Mouse (Mus musculus) CD4-positive, CD25-positive, alpha-beta regulatory T cell, adult 4 months (primary cell): ENCODE measurements around the gene 1700016D06Rik. TPM values are rescaled to one million over a fixed set of nuclear protein-coding genes. Genes with fewer than 3 reads are reported as not detected.
"Not testable (repeated sequence)": the region's sequence is repeated elsewhere in the genome, so short reads cannot be mapped to it uniquely, and the experiment has no call there.

ENCODE experiments used
- ATAC-seq: one replicate; pipeline ENCODE4 v1.8.0; 2017
- polyA plus RNA-seq, 2 experiments: library from polyadenylated mRNA; unstranded; fragments of 100-300 nt; shearing (Covaris generic); gene quantifications; one replicate each; pipeline ENCODE4 v1.2.1; 2017

Gene 1700016D06Rik
- polyA plus RNA-seq, 2 experiments from 2014 or later: 0.51 to 0.54 TPM

DNA sequence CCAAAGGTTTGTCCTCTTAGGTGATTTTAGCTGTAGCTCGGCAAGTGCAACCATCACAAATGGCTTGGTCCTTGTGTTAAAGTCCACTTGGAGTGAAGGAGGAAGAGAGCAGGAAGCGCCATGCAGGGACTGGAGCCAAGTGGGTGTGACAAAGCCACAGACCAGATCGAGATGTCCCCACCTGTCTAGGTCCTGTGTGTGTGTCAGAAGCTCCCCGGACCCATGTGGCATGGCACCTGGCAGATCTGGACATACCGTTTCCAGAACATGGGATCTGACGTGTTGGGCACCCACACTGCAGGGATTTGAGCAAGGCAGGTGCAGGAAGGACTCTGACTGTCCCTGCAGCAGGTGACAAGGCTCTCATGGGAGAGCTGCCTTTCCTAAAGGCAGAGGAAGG, 565 bp upstream of the 1700016D06Rik start:
- no peak for ATAC-seq

DNA sequence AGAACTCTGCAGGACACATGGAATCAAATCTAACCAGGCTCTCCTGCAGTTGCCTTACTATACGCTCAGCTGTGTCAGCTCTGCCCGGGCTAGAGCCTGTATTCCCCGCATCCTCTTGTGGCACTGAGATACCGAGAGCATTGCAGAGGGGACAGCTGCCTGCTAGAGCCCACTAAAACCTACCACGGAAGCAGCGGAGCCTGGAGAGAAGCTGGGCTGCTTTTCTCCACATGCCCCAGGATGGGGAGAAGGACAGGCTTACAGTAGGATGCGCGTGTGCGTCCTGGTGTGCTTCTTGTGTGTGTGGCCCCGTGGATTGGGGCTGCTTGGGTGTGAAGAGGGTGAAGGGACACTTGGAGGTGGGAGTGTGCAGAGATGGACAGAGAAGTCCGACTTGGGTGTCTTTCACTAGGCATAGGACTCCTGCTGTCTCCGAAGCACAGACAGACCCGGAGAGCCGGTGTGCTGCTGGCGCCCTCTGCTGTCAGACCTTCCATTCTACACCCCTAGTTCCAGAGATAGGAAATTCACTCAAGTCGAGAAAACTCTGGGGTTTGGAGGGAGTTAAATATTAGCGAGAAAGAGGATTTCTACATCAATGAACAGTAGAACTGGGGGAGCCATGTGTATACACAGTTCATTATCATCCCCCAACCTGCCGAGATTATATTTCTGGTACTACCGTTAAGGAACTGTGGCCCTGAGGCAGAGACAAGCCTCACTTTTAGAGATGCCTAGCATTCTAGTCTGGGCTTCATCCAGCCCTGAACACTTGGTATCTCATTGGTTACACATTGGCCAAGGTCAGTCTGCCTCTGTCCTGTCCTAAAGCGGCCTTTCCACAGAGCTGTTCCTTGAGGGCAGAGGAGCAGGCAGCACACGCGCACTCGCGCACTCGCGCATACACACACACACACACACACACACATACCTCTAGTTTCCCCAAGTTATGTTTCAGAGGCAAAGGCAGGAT, 517 bp downstream of the 1700016D06Rik start:
- peak; percentile 49 for ATAC-seq

DNA sequence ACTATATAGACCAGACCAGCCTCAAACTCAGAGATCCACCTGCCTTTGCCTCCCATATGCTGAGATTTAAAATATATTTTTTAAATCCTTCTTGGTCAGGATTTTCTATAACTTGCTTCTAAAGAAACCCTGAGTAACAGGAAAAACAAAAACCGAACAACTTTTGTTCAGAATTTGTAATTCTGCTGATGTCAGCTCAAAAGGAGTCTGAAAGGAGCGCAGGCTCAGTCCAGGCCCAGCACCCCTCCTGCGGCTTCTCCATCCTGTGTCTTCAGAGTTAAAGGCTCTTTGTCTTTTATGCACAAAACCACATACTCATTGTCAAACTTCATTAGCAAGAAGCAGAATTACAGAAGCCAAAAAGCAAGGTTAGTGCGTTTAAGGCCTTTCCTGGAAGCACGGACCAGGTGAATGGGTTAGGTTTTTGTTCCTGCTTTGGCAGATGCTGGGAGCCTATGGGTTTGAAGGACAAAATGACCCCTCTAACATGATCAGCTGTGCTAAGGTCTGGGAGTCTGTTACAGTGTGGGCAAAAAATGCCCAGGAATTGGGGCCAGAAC, 1.3 kb downstream of the 1700016D06Rik start:
- ATAC-seq: no peak

DNA sequence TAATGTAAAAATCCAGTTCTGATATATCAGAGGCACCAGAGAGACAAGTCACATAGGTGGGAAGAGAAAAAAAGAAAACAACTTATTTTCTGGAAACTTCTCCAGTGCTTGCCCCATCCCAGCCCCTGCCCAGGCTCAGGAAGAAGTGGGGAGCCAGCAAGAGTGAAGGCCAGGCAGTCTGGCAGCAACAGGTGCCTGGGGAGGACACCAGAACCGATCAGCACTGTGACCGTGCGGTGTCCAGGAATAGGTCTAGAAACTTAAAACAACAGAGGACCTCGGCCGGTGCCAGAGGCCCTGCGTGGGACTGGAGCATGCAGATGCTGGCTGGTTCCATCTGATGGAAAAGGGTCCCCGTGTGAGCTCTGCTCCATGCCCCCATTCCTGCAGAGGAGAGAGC, 3.4 kb downstream of the 1700016D06Rik start:
- ATAC-seq: no peak

- ATAC-seq: no peak
These were observed 4.7 kb downstream of the 1700016D06Rik start for GRCm38 (mm10) chr8:11696176-11696575.

DNA sequence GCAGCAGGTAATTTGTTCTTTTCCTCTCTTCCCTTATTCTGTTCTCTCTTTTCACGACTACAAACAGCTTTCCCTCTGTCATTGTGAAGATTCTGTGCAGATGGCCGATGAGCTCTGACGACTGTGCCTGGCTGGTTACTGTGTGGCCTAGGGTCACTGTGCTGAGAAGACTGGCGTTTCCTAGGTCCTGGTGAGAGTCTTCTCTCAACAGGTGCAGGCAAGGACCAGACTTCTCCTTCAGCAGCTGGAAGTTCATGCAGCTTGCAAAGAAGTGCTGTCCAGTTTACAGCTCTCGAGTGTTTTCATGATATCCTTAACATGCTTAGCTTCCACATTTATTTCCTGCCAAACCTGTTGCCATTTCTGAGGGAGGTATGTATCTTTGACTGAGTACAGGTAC, 6.9 kb downstream of the 1700016D06Rik start:
- ATAC-seq: no peak

DNA sequence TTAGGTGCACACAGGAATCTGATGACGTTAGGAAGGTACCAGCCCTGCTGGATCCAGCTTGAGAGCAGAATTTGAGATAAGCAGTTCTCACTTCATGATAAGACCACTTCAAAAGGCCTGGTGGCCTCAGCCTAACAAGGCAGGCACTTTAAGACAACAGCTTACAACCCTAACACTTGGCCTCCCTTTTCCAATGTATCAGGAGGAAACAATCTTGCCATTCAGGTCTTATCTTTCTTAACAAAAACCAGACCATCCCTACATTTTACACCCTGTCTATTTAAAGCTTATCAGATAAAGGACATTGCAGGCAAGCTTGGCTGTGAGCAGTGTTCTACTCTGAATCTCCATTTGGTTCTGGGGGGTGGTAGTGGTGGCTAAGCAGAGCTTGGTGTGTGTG, 8.4 kb downstream of the 1700016D06Rik start:
- ATAC-seq: no peak

GRCm38 (mm10) chr8:11691761-11692160, 9.1 kb downstream of the 1700016D06Rik start:
- no peak for ATAC-seq

DNA sequence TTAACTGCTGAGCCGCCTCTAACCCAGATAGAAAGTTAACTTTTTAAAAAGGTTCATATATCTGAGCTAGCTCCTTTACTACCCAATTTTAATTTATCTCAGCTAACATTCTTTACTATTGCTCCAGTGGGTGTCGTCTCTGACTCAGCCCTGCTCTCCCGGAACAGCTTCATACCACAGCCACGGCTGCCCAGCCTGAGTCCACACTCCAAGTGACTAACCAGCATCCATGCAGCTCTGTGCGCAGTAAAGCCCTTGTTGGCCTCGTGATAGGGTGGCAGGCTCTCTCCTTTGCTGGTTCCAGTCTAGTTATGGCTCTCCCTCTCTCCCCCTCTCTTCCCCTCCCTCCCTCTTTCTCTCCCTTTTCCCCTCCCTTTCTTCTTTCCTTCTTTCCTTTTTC, 9.6 kb downstream of the 1700016D06Rik start:
- ATAC-seq: no peak

DNA sequence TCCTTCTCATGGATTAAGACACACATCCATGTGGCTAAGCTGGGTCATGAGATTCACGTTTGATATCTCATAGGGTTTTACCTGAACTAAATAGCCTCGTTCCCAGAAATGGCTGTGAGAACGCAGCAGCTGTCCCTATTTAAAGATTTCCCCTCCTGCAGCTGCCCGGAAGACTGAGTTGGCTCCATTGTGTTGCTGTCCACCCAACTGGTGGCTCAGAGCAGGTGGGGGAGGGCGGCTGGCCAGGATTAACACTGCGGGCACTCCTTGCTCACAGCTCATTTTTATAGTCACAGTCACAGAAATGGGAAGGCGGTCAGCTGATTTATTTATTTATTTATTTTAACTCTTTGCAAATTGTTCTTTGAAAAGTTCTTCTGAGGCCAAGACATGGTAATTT, 10.9 kb downstream of the 1700016D06Rik start:
- ATAC-seq: no peak

GRCm38 (mm10) chr8:11687251-11687650, 13.6 kb downstream of the 1700016D06Rik start:
- no peak for ATAC-seq

DNA sequence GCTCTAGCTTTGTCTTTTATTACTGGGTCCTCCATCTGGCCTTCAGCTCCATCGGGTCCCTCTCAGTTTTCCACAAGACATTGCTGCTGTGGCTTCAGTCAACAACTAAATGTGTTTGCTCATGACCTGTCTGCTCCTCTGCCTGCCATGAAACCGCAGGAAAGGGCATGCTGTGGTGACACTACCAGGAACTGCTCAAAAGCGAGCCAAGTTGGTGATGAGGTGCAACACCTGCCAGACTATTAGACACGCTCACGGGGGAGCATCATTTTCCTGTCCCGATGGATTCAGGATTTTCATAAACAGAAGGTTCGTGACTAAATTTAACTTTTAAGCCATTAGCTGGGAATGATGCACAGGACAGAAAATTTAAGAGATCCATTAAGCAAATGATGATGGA, 16.3 kb downstream of the 1700016D06Rik start:
- no peak for ATAC-seq

DNA sequence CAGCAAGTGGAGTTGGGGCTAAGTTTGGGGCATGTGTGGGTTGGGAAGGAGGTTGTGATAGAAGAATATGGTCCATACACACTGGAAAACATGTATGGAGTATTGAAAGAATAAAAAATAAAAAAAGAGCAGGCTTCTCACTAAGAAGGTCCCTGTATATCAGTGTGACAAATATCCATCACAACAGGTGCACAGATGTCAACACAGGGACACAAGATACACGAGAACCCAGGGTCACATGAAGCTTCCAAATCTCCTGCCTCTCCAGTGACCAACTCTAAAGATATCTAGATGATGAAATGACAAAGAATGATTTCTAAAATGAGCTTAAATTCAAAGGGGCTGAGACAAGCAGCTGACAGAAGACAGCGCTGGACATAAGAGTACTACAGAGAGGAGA, 32.6 kb downstream of the 1700016D06Rik start:
- no peak for ATAC-seq

DNA sequence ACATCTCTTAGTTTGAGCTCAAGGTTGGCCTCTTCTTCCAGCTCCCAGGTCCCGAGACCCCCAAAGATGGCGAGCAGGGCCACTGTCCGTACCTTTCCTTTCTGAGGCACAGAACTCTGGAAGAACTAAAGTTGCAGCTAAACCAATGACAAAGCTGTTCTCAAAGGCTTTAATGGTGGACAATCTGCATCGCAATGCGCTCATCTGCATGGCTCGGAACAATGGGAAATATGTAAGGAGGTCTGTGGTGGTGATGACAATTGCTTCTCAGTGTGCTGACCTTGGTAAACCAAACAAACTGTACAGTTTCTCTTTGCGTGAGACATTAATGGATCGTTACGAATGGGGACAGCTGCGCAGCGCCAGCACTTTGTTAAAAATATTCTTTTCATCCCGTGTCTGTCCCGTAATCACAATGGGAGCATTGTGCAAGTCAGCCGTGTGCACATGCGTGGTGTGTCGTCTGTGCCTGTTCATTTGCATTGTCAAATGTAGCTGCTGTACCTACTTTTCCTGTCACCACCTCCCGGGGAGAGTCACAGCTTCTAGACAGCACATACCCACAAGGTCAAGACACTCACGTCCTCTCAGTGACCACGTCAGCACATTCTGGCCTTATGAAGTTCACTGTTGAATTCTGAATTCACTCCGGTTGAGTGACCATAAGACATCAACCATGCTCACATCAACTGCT, 34.7 kb downstream of the 1700016D06Rik start:
- not testable (repeated sequence) for ATAC-seq

DNA sequence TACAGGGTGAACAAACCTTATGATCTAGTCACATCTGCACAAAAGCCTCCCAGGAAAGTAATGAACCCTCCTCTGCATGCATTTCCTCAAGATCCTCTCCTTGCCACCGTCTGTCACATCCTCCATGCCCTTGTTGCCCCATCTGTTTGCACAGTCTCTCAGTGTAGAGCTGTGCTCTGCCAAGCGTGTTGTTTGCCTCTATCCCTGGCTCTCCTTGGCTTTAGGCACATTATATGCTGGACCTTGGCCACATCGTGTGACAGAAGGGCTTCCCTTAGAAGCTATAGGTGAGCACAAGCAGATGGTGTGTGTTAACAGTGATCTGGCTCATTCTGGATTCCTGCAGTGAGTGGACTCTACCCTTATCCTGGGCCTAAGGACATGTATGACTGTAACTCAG, 38.9 kb downstream of the 1700016D06Rik start:
- no peak for ATAC-seq

DNA sequence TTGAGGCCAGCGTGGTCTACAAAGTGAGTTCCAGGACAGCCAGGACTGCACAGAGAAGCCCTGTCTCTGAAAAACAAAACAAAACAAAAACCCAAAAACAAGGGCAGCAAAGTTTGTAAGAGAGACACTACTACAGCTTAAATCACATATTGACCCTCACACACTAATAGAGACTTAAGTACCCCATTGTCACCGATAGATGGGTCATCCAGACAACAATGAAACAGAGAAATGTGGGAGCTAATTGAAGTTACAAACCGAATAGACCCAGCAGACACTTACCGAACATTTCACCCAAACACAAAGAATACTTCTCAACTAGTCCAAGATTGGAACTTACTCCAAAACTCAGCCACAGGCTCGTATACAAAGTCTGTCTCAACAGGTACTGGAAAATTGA, 50.8 kb downstream of the 1700016D06Rik start:
- no peak for ATAC-seq

DNA sequence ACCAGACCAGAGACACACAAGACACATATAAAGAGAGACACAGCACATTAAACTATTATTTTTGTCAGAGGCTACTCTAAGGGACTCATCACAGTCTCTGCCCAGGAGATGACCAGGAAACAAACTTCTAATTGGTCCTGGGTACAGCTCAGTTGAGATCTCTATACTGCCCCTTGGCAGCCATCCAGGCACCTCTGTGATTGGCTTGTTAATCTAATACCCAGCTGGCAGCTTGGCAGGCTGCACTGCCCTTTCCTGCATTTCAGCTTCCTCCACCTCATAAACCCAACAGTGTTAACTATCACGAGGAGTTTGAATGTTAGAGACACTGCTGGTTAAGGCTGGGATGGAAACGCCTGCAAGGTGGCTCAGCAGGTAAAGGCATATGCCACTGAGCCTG, 57.7 kb downstream of the 1700016D06Rik start:
- ATAC-seq: no peak

GRCm38 (mm10) chr8:11640606-11641005, 60.3 kb downstream of the 1700016D06Rik start:
- no peak for ATAC-seq

GRCm38 (mm10) chr8:11637531-11637930, 63.3 kb downstream of the 1700016D06Rik start:
- ATAC-seq: no peak

DNA sequence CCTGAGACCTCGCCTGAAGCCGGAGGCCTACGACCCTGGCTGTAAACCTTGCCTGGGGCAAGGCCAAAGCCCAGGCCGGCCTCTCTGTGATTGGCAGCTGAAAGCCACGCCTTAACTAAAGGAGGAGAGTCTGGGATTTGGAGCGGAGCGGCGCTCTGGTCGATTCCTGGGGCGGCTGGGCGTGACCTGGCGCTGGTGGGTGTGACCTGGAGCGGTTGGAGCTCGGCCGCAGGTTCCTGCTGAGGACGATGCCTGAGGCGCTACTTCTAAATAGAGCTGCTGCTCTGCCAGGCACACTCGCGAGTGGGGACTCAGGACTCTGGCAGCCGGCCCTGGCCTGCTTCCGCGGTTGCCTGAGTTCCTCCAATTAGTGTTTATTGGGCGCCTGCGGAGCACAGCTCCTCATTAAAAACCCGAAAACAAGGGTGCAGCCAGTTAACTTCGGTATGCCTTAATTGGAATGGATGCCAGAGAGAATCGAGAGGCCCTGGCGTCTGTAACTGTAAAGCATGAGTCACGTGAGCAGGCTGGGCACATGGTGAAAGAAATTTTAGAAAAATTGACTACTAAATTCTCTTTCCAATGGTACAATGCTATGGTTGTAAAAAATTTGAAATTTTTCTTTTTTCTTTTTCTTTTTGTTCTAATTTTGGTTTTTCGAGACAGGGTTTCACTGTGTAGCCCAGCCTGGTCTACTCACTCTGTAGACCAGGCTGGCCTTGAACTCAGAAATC, 64.4 kb downstream of the 1700016D06Rik start:
- ATAC-seq: peak; percentile 22

- peak; percentile 88 for ATAC-seq
These were observed 65.2 kb downstream of the 1700016D06Rik start, which contains the start of gene Ankrd10 for GRCm38 (mm10) chr8:11635611-11636081. Ankrd10 (minus strand) TSS chr8:11635757.

GRCm38 (mm10) chr8:11635012-11635577, 65.8 kb downstream of the 1700016D06Rik start:
- ATAC-seq: peak; percentile 57
